ENCODE assay signal across 31 mouse cellular contexts in the genomic region with DNA sequence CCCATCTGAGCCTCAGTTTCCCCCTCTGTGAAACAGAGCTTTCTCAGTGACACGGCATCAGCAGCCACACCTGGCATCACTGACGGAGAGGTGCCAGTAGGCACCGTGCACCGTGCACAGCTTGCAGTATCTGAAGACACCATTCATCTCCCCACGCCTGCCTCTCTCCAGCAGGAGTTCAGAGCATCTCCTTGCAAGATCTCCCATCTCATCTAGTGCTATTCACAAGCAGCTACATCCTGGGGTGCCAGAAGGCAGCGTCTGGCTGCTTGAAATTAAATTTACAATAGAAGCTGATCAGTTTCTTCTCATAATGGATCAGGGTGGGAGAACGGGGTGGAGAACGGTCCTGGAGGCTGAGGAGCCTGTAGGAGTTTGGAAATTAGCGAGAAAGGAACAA.
DNase-seq lines count a peak whose midpoint lies in the region; ATAC-seq and TF ChIP-seq lines count a peak whose summit lies in the region.
"Had no signal": no experiment of that assay in that cellular context is flagged by ENCODE, and none has a peak within 500 bp of the region (broad histone marks: within the 10 kb centered on the region; RNA-seq: fewer than 3 reads in every experiment).

No protein-coding gene starts in this region.

- H3K9ac ChIP-seq in hindbrain, embryonic 15.5 days: no peak overlapping the region
- no peak overlapping the region for H3K9ac ChIP-seq in kidney, embryonic 16.5 days (replicated peaks; ENCODE audit: low read length)
- H3K9ac ChIP-seq: embryonic facial prominence, embryonic 13.5 days; forebrain, embryonic 15.5 days; heart, embryonic 13.5 days; liver, embryonic 12.5 days; liver, postnatal 0 days; neural tube, embryonic 12.5 days had no signal

- H3K4me3 ChIP-seq in hindbrain, embryonic 15.5 days: no peak overlapping the region
- H3K4me3 ChIP-seq in hindbrain, embryonic 10.5 days: no peak overlapping the region
- H3K4me3 ChIP-seq in kidney, embryonic 16.5 days (ENCODE audit: low read length): no peak overlapping the region
- H3K4me3 ChIP-seq in gastrocnemius, adult 2 months: no peak overlapping the region
- H3K4me3 ChIP-seq: embryonic facial prominence, embryonic 13.5 days; forebrain, embryonic 10.5 days; forebrain, embryonic 15.5 days; heart, embryonic 13.5 days; liver, embryonic 12.5 days; neural tube, embryonic 12.5 days had no signal

- peaks cover 16% of the 10 kb centered on the region; the same call in 1 of the 2 replicates for H3K4me1 ChIP-seq in hindbrain, embryonic 15.5 days (replicated peaks)
- no peaks in the 10 kb centered on the region for H3K4me1 ChIP-seq in hindbrain, embryonic 10.5 days (replicated peaks)
- no peaks in the 10 kb centered on the region for H3K4me1 ChIP-seq in kidney, embryonic 16.5 days (ENCODE audit: insufficient read depth, low read length)
- H3K4me1 ChIP-seq: embryonic facial prominence, embryonic 13.5 days; forebrain, embryonic 10.5 days; forebrain, embryonic 15.5 days; liver, embryonic 12.5 days; neural tube, embryonic 12.5 days had no signal

- H3K27me3 ChIP-seq in hindbrain, embryonic 15.5 days: no peaks in the 10 kb centered on the region
- H3K27me3 ChIP-seq in hindbrain, embryonic 10.5 days (ENCODE audit: insufficient read depth, poor library complexity, severe bottlenecking): no peaks in the 10 kb centered on the region
- H3K27me3 ChIP-seq in kidney, embryonic 16.5 days (ENCODE audit: insufficient read depth, low read length): no peaks in the 10 kb centered on the region
- H3K27me3 ChIP-seq: embryonic facial prominence, embryonic 13.5 days; forebrain, embryonic 15.5 days; liver, embryonic 12.5 days; neural tube, embryonic 12.5 days had no signal

- H3K4me2 ChIP-seq in hindbrain, embryonic 15.5 days: no peak overlapping the region
- no peak overlapping the region for H3K4me2 ChIP-seq in kidney, embryonic 16.5 days (replicated peaks; ENCODE audit: low read depth, low read length)
- H3K4me2 ChIP-seq: embryonic facial prominence, embryonic 13.5 days; forebrain, embryonic 15.5 days; heart, embryonic 13.5 days; liver, embryonic 12.5 days; midbrain, embryonic 11.5 days; neural tube, embryonic 12.5 days had no signal

- no peaks in the 10 kb centered on the region for H3K36me3 ChIP-seq in hindbrain, embryonic 15.5 days
- no peaks in the 10 kb centered on the region for H3K36me3 ChIP-seq in hindbrain, embryonic 10.5 days
- no peaks in the 10 kb centered on the region for H3K36me3 ChIP-seq in kidney, embryonic 16.5 days (ENCODE audit: insufficient read depth, low read length)
- H3K36me3 ChIP-seq: embryonic facial prominence, embryonic 13.5 days; forebrain, embryonic 10.5 days; forebrain, embryonic 15.5 days; heart, embryonic 13.5 days; liver, embryonic 12.5 days; neural tube, embryonic 12.5 days had no signal

- H3K27ac ChIP-seq in hindbrain, embryonic 15.5 days (replicated peaks): 0 out of 2 replicates have a peak overlapping the region, but pooled peaks have one; percentile 39
- H3K27ac ChIP-seq in hindbrain, embryonic 10.5 days: no peak overlapping the region
- no peak overlapping the region for H3K27ac ChIP-seq in kidney, embryonic 16.5 days (ENCODE audit: low read length)
- no peak overlapping the region for H3K27ac ChIP-seq in gastrocnemius, adult 2 months
- H3K27ac ChIP-seq: embryonic facial prominence, embryonic 13.5 days; forebrain, embryonic 10.5 days; forebrain, embryonic 15.5 days; heart, embryonic 13.5 days; liver, embryonic 12.5 days; neural tube, embryonic 12.5 days; stomach, postnatal 0 days had no signal

- no peak for ATAC-seq in hindbrain, embryonic 15.5 days (ENCODE audit: low FRiP score, low read depth)
- ATAC-seq in kidney, embryonic 16.5 days (ENCODE audit: low FRiP score, low TSS enrichment): no peak
- ATAC-seq: CD4-positive, CD25-positive, alpha-beta regulatory T cell, adult 4 months; forebrain, embryonic 15.5 days; intestine, embryonic 16.5 days; liver, embryonic 12.5 days; liver, postnatal 0 days; midbrain, embryonic 16.5 days had no signal

- H3K9me3 ChIP-seq in hindbrain, embryonic 15.5 days: no peaks in the 10 kb centered on the region
- no peaks in the 10 kb centered on the region for H3K9me3 ChIP-seq in hindbrain, embryonic 10.5 days
- no peaks in the 10 kb centered on the region for H3K9me3 ChIP-seq in kidney, embryonic 16.5 days (ENCODE audit: low read length)
- H3K9me3 ChIP-seq: embryonic facial prominence, embryonic 13.5 days; forebrain, embryonic 10.5 days; forebrain, embryonic 15.5 days; heart, embryonic 13.5 days; neural tube, embryonic 12.5 days had no signal

- intact Hi-C loops in gastrocnemius, adult 2 months (cut with DNase I): no loop called here

- TF ChIP-seq CTCF in gastrocnemius, adult 2 months (IDR thresholded peaks at IDR 0.05): no peak

- WGBS in hindbrain, embryonic 15.5 days: 60% methylated on average over 9 of the region's 9 CpGs
- 84% methylated on average over 9 of the region's 9 CpGs for WGBS in hindbrain, embryonic 10.5 days
- WGBS in kidney, embryonic 16.5 days: 83% methylated on average over 9 of the region's 9 CpGs

- DNase-seq in hindbrain, embryonic 10.5 days (ENCODE audit: low spot score): no peak
- DNase-seq in right cerebral cortex, adult 18-20 months: peak; percentile 28
- no peak for DNase-seq in right cerebral cortex, postnatal 10 days (ENCODE audit: low spot score in 2 of 2)
- peak; percentile 27 to 36 for DNase-seq in layer of hippocampus, postnatal 36 days
- no peak for DNase-seq in gastrocnemius, adult 2 months
- DNase-seq: adrenal gland, postnatal 25 days; cerebellum, adult 18-20 months; cerebellum, postnatal 10 days; gastrocnemius, postnatal 10 days; heart, postnatal 10 days; kidney, adult 8-10 months; kidney, postnatal 14 days; left cerebral cortex, postnatal 4 days; liver, postnatal 0 days; lung, postnatal 36 days; right cerebral cortex, postnatal 4 days; thymus, adult 18-20 months; thymus, postnatal 36 days had no signal

Comparison
In these comparisons a context has a peak if more than half of its experiments do, and no peak if none do; other contexts are left out.
1. DNase-seq: peak in right cerebral cortex, adult 18-20 months (single experiment) and layer of hippocampus, postnatal 36 days (2 of 2); none in hindbrain, embryonic 10.5 days (single experiment), right cerebral cortex, postnatal 10 days (0 of 2) and gastrocnemius, adult 2 months (single experiment).